Mouse (Mus musculus): ENCODE measurements at regions not wholly inside any gene's neighbourhood (a gene's known extent, or its start where the extent isn't known, plus 50 kb on each side); places are given as distances from the start of the nearest gene placed in this dataset.

GRCm38 (mm10) chr11:7010858-7011257 is 52.4 kb upstream of the Adcy1 start:
- no peak for DNase-seq

- no peak for DNase-seq
These were observed 64.0 kb upstream of the Adcy1 start for GRCm38 (mm10) chr11:6999329-6999728.

GRCm38 (mm10) chr11:6998810-6999209 is 64.5 kb upstream of the Adcy1 start:
- no peak for DNase-seq

- no peak for DNase-seq
These were observed 65.8 kb upstream of the Adcy1 start for GRCm38 (mm10) chr11:6997508-6997907.

GRCm38 (mm10) chr11:6993731-6994130 is 69.6 kb upstream of the Adcy1 start:
- no peak for DNase-seq

GRCm38 (mm10) chr11:6991626-6992025 is 71.7 kb upstream of the Adcy1 start:
- DNase-seq: no peak

GRCm38 (mm10) chr11:6990711-6991110 is 72.6 kb upstream of the Adcy1 start:
- no peak for DNase-seq

GRCm38 (mm10) chr11:6988884-6989824 is 74.1 kb upstream of the Adcy1 start:
- no peak for DNase-seq

- DNase-seq: no peak
These were observed 75.3 kb upstream of the Adcy1 start for GRCm38 (mm10) chr11:6987995-6988394.

GRCm38 (mm10) chr11:6987105-6987504 is 76.2 kb upstream of the Adcy1 start:
- no peak for DNase-seq

- DNase-seq: no peak
These were observed 81.2 kb upstream of the Adcy1 start for GRCm38 (mm10) chr11:6982076-6982475.

- no peak for DNase-seq
These were observed 83.6 kb upstream of the Adcy1 start for GRCm38 (mm10) chr11:6979656-6980055.

- DNase-seq: no peak
These were observed 94.1 kb upstream of the Adcy1 start for GRCm38 (mm10) chr11:6969196-6969595.

- DNase-seq: no peak
These were observed 96.3 kb upstream of the Adcy1 start for GRCm38 (mm10) chr11:6966968-6967367.

- DNase-seq: no peak
These were observed 98.8 kb upstream of the Adcy1 start for GRCm38 (mm10) chr11:6964524-6964923.

GRCm38 (mm10) chr11:6963600-6963999 is 99.7 kb upstream of the Adcy1 start:
- no peak for DNase-seq

GRCm38 (mm10) chr11:6962786-6963575 is 100.3 kb upstream of the Adcy1 start:
- no peak for DNase-seq

GRCm38 (mm10) chr11:6962322-6962721 is 101.0 kb upstream of the Adcy1 start:
- DNase-seq: no peak

GRCm38 (mm10) chr11:6952787-6953186 is 110.5 kb upstream of the Adcy1 start:
- DNase-seq: no peak

- no peak for DNase-seq
These were observed 111.9 kb upstream of the Adcy1 start for GRCm38 (mm10) chr11:6951361-6951760.

- no peak for DNase-seq
These were observed 111.6 kb upstream of the Gm11983 start for GRCm38 (mm10) chr11:6949051-6949450.

- no peak for DNase-seq
These were observed 96.7 kb upstream of the Gm11983 start for GRCm38 (mm10) chr11:6934157-6934556.

- no peak for DNase-seq
These were observed 88.6 kb upstream of the Gm11983 start for GRCm38 (mm10) chr11:6926036-6926435.

GRCm38 (mm10) chr11:6924476-6924875 is 87.0 kb upstream of the Gm11983 start:
- DNase-seq: no peak
